In the genomic region with DNA sequence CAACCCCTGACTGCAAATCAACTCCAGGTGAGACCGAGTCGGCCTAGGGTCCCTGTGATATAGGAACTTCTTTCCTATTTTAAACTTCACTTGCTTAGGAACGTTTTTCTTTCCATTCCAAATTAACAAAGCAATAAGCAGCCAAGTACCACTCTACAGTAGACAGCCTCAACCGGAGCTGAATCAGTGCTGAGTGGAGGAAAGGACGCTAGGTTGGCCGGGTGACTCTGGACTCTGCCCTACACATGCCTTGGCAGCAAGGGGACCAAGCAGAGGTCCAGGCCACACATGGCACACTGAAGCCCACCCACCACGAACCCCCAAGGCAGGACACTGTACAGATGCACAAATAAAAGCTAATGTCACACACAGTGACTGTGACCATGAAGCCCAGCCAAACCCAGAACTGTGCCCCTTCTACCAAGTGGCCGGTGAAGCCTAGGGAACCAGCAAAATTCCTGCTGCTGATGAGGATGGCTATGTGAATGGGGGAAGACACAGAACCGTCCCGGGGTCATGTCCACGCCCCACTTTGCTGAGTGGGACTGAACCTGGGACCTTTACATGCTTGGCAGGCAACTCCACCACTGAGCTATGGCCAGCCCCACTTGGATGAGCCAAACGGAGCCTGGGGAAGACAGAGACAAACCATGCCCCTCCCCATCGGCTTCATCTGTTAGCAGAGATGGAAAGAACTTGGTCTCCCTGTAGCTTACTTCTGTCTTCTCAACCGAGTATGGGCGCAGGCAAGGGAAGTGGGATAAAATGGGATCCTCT, we compare ENCODE assay signal across 9 mouse cellular contexts. TPM values are rescaled to one million over a fixed set of nuclear protein-coding genes. Genes with fewer than 3 reads are reported as not detected.
DNase-seq lines count a peak whose midpoint lies in the region; ATAC-seq lines count a peak whose summit lies in the region.
"Had no signal": no experiment of that assay in that cellular context is flagged by ENCODE, and none has a peak within 500 bp of the region (broad histone marks: within the 10 kb centered on the region; RNA-seq: fewer than 3 reads in every experiment).

No protein-coding gene starts in this region.

- no peak overlapping the region for H3K4me3 ChIP-seq in kidney, embryonic 15.5 days (replicated peaks)
- peak overlapping the region; percentile 37; the same call in 1 of the 2 replicates for H3K4me3 ChIP-seq in embryonic facial prominence, embryonic 10.5 days
- H3K4me3 ChIP-seq in limb, embryonic 13.5 days = no peak overlapping the region

- DNase-seq in kidney, adult 18-20 months = no peak
- peak; percentile 39 for DNase-seq in A20 (ENCODE audit: low read depth, low spot score)
- no peak for DNase-seq in embryonic facial prominence, embryonic 10.5 days (ENCODE audit: low spot score)
- no peak for DNase-seq in ovary, postnatal 14 days (ENCODE audit: low spot score)
- DNase-seq in thymus, postnatal 0 days (ENCODE audit: low spot score) = no peak
- no peak for DNase-seq in natural killer cell, adult 2 months (ENCODE audit: low spot score in 2 of 2)
- DNase-seq: retina, postnatal 1 day had no signal

- no peaks in the 10 kb centered on the region for H3K9me3 ChIP-seq in kidney, embryonic 15.5 days (replicated peaks)
- no peaks in the 10 kb centered on the region for H3K9me3 ChIP-seq in embryonic facial prominence, embryonic 10.5 days
- H3K9me3 ChIP-seq in limb, embryonic 13.5 days = no peaks in the 10 kb centered on the region

- peaks cover 91% of the 10 kb centered on the region for H3K4me1 ChIP-seq in kidney, embryonic 15.5 days
- peaks cover 92% of the 10 kb centered on the region for H3K4me1 ChIP-seq in embryonic facial prominence, embryonic 10.5 days
- peaks cover 91% of the 10 kb centered on the region for H3K4me1 ChIP-seq in limb, embryonic 13.5 days

- H3K27ac ChIP-seq in kidney, embryonic 15.5 days = peak overlapping the region; percentile 90
- H3K27ac ChIP-seq in embryonic facial prominence, embryonic 10.5 days (replicated peaks) = peak overlapping the region; percentile 85
- peak overlapping the region; percentile 64 for H3K27ac ChIP-seq in limb, embryonic 13.5 days

- no peaks in the 10 kb centered on the region for H3K36me3 ChIP-seq in kidney, embryonic 15.5 days
- H3K36me3 ChIP-seq in embryonic facial prominence, embryonic 10.5 days (replicated peaks) = no peaks in the 10 kb centered on the region
- H3K36me3 ChIP-seq in limb, embryonic 13.5 days = no peaks in the 10 kb centered on the region

- no peak overlapping the region for H3K4me2 ChIP-seq in kidney, embryonic 15.5 days
- H3K4me2 ChIP-seq in limb, embryonic 13.5 days (replicated peaks) = peak overlapping the region; percentile 57; the same call in 1 of the 2 replicates

- no peaks in the 10 kb centered on the region for H3K27me3 ChIP-seq in kidney, embryonic 15.5 days
- H3K27me3 ChIP-seq in embryonic facial prominence, embryonic 10.5 days (replicated peaks; ENCODE audit: low read depth, poor library complexity, severe bottlenecking) = no peaks in the 10 kb centered on the region
- H3K27me3 ChIP-seq in limb, embryonic 13.5 days = no peaks in the 10 kb centered on the region

- 69% methylated on average over 15 of the region's 15 CpGs for WGBS in kidney, embryonic 15.5 days
- 67% methylated on average over 15 of the region's 15 CpGs for WGBS in embryonic facial prominence, embryonic 10.5 days
- 58% methylated on average over 15 of the region's 15 CpGs for whole genome bisulfite sequencing in limb, embryonic 13.5 days

- no peak overlapping the region for H3K9ac ChIP-seq in kidney, embryonic 15.5 days
- H3K9ac ChIP-seq in limb, embryonic 13.5 days = no peak overlapping the region

- no peak for ATAC-seq in kidney, embryonic 15.5 days (replicated peaks; ENCODE audit: low FRiP score)
- no peak for ATAC-seq in limb, embryonic 13.5 days (ENCODE audit: low FRiP score, low read depth)

RNA-seq across cellular contexts. Expression of a gene that starts 45.2 kb away (rescaled TPM):
- 13.8 and 14.7 TPM in 2 replicates for polyA plus RNA-seq in kidney, embryonic 15.5 days (2015; fragmentation: Nextera tagmentation; extraction: Ambion mirVana)
- 15.8 and 19.4 TPM in 2 replicates for polyA plus RNA-seq in embryonic facial prominence, embryonic 10.5 days (2016; fragmentation: Nextera tagmentation; extraction: Ambion mirVana)
- 17.8 and 18.1 TPM in 2 replicates for polyA plus RNA-seq in limb, embryonic 13.5 days (2015; fragmentation: Nextera tagmentation; extraction: Ambion mirVana)
- polyA plus RNA-seq in thymus, postnatal 0 days (2015; fragmentation: Nextera tagmentation; extraction: Ambion mirVana) = 6.1 and 6.2 TPM in 2 replicates
